Mouse (Mus musculus) CH12.LX (cell line): ENCODE measurements at regions not wholly inside any gene's neighbourhood (a gene's known extent, or its start where the extent isn't known, plus 50 kb on each side); places are given as distances from the start of the nearest gene placed in this dataset.

Experiments
- DNase-seq: peaks from one replicate; pipeline ENCODE4 v3.0.0-alpha.2; 2013; ENCODE audit errors: extremely low read depth
- H3K27ac ChIP-seq: 2 replicates; pipeline ENCODE4 v1.5.1; 2012; ENCODE audit warnings: low read depth, mild to moderate bottlenecking, control low read depth, moderate library complexity; ENCODE audit not compliant: insufficient read depth
- H3K27me3 ChIP-seq: replicated peaks from 2 replicates; pipeline ENCODE3; 2012; ENCODE audit warnings: inconsistent platforms
- H3K36me3 ChIP-seq, 2 experiments: replicated peaks in 1 of 2; 2 replicates each; pipeline versions ENCODE3 to v1.6.1; 2012; ENCODE audit warnings: inconsistent platforms in 1 of 2, low read length in 1 of 2, mild to moderate bottlenecking in 1 of 2, mixed read lengths in 1 of 2, moderate library complexity in 1 of 2; ENCODE audit not compliant: control insufficient read depth in 1 of 2, insufficient read depth in 1 of 2
- H3K4me1 ChIP-seq, 2 experiments: 2 replicates each; pipeline ENCODE4 v1.6.1; 2012; ENCODE audit warnings: inconsistent platforms in 1 of 2, moderate library complexity in 1 of 2; ENCODE audit not compliant: insufficient read depth in 2 of 2, control insufficient read depth in 1 of 2
- H3K4me2 ChIP-seq: 2 replicates; pipeline ENCODE4 v1.6.1; 2012; ENCODE audit warnings: low read depth, mild to moderate bottlenecking, control low read depth; ENCODE audit not compliant: poor library complexity, insufficient read depth, severe bottlenecking
- H3K4me3 ChIP-seq, 3 experiments: fragments of 150-350 bp in 1 of 3; sonication (generic) in 1 of 3; replicated peaks in 1 of 3; 2 replicates each; pipeline versions ENCODE3 to v1.5.1; 2011 to 2012; ENCODE audit warnings: low read depth in 2 of 3, low read length in 2 of 3, mild to moderate bottlenecking in 2 of 3, moderate library complexity in 2 of 3, control low read depth in 1 of 3, improper control_type of control experiment in 1 of 3, inconsistent platforms in 1 of 3, mixed read lengths in 1 of 3; ENCODE audit not compliant: poor library complexity in 1 of 3
- H3K79me2 ChIP-seq: replicated peaks from 2 replicates; pipeline ENCODE4 v1.6.1; 2012; ENCODE audit warnings: mild to moderate bottlenecking, moderate library complexity; ENCODE audit not compliant: control insufficient read depth, poor library complexity, insufficient read depth, severe bottlenecking; ENCODE audit errors: extremely low read depth
- H3K9ac ChIP-seq: 2 replicates; pipeline ENCODE4 v1.6.1; 2012; ENCODE audit warnings: low read depth, mild to moderate bottlenecking, control low read depth, moderate library complexity; ENCODE audit not compliant: insufficient read depth
- H3K9me3 ChIP-seq: replicated peaks from 2 replicates; pipeline ENCODE3; 2012; ENCODE audit warnings: low read length, inconsistent platforms, mixed read lengths
- BHLHE40 ChIP-seq: IDR thresholded peaks from 2 replicates; pipeline ENCODE4 v1.6.1; 2011; ENCODE audit warnings: mild to moderate bottlenecking, low read depth, low read length, improper control_type of control experiment
- CHD2 ChIP-seq: IDR thresholded peaks from 2 replicates; pipeline ENCODE4 v1.6.1; 2011; ENCODE audit warnings: low read length, improper control_type of control experiment
- CTCF ChIP-seq, 2 experiments: IDR thresholded peaks in 1 of 2; conservative IDR thresholded peaks in 1 of 2; 2 replicates each; pipeline ENCODE4 v1.5.1; 2011 to 2012; ENCODE audit warnings: low read depth in 2 of 2, low read length in 2 of 2, improper control_type of control experiment in 1 of 2, inconsistent platforms in 1 of 2, mild to moderate bottlenecking in 1 of 2, moderate library complexity in 1 of 2
- ELF1 ChIP-seq: IDR thresholded peaks from 2 replicates; pipeline ENCODE4 v1.6.1; 2014; ENCODE audit warnings: low read depth, mild to moderate bottlenecking, inconsistent platforms, low read length, improper control_type of control experiment
- ETS1 ChIP-seq: conservative IDR thresholded peaks from 2 replicates; pipeline ENCODE4 v1.6.1; 2012; ENCODE audit warnings: low read depth, mild to moderate bottlenecking, inconsistent platforms, low read length, improper control_type of control experiment, moderate library complexity
- GABPA ChIP-seq: IDR thresholded peaks from 2 replicates; pipeline ENCODE4 v1.6.1; 2012; ENCODE audit warnings: low read depth, low read length, improper control_type of control experiment, inconsistent platforms; ENCODE audit not compliant: insufficient replicate concordance
- HCFC1 ChIP-seq: IDR thresholded peaks from 2 replicates; pipeline ENCODE4 v1.6.1; 2012; ENCODE audit warnings: low read depth, mild to moderate bottlenecking, inconsistent platforms, low read length, improper control_type of control experiment
- IRF4 ChIP-seq: IDR thresholded peaks from 2 replicates; pipeline ENCODE4 v1.6.1; 2014; ENCODE audit warnings: low read depth, mild to moderate bottlenecking, inconsistent platforms, low read length, improper control_type of control experiment
- KAT2A ChIP-seq: IDR thresholded peaks from 2 replicates; pipeline ENCODE4 v1.6.1; 2012; ENCODE audit warnings: low read length, improper control_type of control experiment, inconsistent platforms; ENCODE audit not compliant: insufficient replicate concordance
- MAZ ChIP-seq: IDR thresholded peaks from 2 replicates; pipeline ENCODE4 v1.6.1; 2012; ENCODE audit warnings: low read depth, mild to moderate bottlenecking, inconsistent platforms, low read length, improper control_type of control experiment, moderate library complexity
- MEF2A ChIP-seq: IDR thresholded peaks from 2 replicates; pipeline ENCODE4 v1.6.1; 2014; ENCODE audit warnings: low read depth, mild to moderate bottlenecking, inconsistent platforms, low read length, improper control_type of control experiment, borderline replicate concordance
- MYC ChIP-seq: IDR thresholded peaks from 2 replicates; pipeline ENCODE4 v1.6.1; 2011; ENCODE audit warnings: low read depth, mild to moderate bottlenecking, improper control_type of control experiment, low read length
- POLR2A ChIP-seq: IDR thresholded peaks from 2 replicates; pipeline ENCODE4 v1.6.1; 2011; ENCODE audit warnings: low read depth, mild to moderate bottlenecking, improper control_type of control experiment, low read length
- POLR2AphosphoS2 ChIP-seq: IDR thresholded peaks from 2 replicates; pipeline ENCODE4 v1.6.1; 2011; ENCODE audit warnings: low read depth, low read length, improper control_type of control experiment
- RAD21 ChIP-seq: IDR thresholded peaks from 2 replicates; pipeline ENCODE4 v1.6.1; 2011; ENCODE audit warnings: low read depth, mild to moderate bottlenecking, low read length, improper control_type of control experiment, moderate library complexity
- SIN3A ChIP-seq: IDR thresholded peaks from 2 replicates; pipeline ENCODE4 v1.6.1; 2012; ENCODE audit warnings: low read length, improper control_type of control experiment, inconsistent platforms
- SMC3 ChIP-seq: IDR thresholded peaks from 2 replicates; pipeline ENCODE4 v1.6.1; 2011; ENCODE audit warnings: low read depth, low read length, improper control_type of control experiment
- TCF12 ChIP-seq: IDR thresholded peaks from 2 replicates; pipeline ENCODE4 v1.6.1; 2014; ENCODE audit warnings: low read depth, mild to moderate bottlenecking, inconsistent platforms, low read length, improper control_type of control experiment
- USF1 ChIP-seq: IDR thresholded peaks from 2 replicates; pipeline ENCODE4 v1.6.1; 2014; ENCODE audit warnings: low read depth, mild to moderate bottlenecking, inconsistent platforms, low read length, improper control_type of control experiment
- ZKSCAN1 ChIP-seq: IDR thresholded peaks from 2 replicates; pipeline ENCODE4 v1.6.1; 2012; ENCODE audit warnings: low read depth, inconsistent platforms, low read length, improper control_type of control experiment, borderline replicate concordance
- ZNF384 ChIP-seq: IDR thresholded peaks from 2 replicates; pipeline ENCODE4 v1.6.1; 2012; ENCODE audit warnings: low read depth, low read length, improper control_type of control experiment, inconsistent platforms
- dilution Hi-C: fragments of 300-500 bp; cut with MboI; formaldehyde crosslinking; loops from 2 replicates; pipeline ENCODE4 v1.14.3; 2020; ENCODE audit warnings: low sequenced_read_pairs; ENCODE audit not compliant: extremely low pct_unique_long_range_greater_than_20kb, extremely low pct_ligation_motif_present
- in situ Hi-C: fragments of 300-500 bp; cut with MboI; formaldehyde crosslinking; loops from 3 replicates; pipeline ENCODE4 v1.14.3; 2019; ENCODE audit warnings: low sequenced_read_pairs, low pct_ligation_motif_present, low pct_unique_long_range_greater_than_20kb, mixed read lengths

GRCm38 (mm10) chr6:116848538-116849093 is 131.9 kb upstream of the Tmem72 start:
- Histone ChIP-seq H3K4me2 (no peak overlapping the region), H3K4me3 (no peak overlapping the region), H3K27me3 (peaks cover 9% of the 10 kb centered on the region), H3K9ac (no peak overlapping the region), H3K4me1 (no peaks in the 10 kb centered on the region), H3K9me3 (no peaks in the 10 kb centered on the region), H3K79me2 (no peaks in the 10 kb centered on the region), H3K36me3 (no peaks in the 10 kb centered on the region), H3K27ac (no peak overlapping the region)
- in situ Hi-C loops (no loop called here), dilution Hi-C loops (no loop called here)
- TF ChIP-seq GABPA = no peak
- TF ChIP-seq POLR2A = no peak
- no peak for TF ChIP-seq ZKSCAN1
- TF ChIP-seq RAD21 = no peak
- TF ChIP-seq SIN3A = no peak
- no peak for TF ChIP-seq MAZ
- TF ChIP-seq POLR2AphosphoS2 = no peak
- TF ChIP-seq ZNF384 = no peak
- TF ChIP-seq MYC = no peak
- TF ChIP-seq ETS1 = no peak
- TF ChIP-seq IRF4 = no peak
- TF ChIP-seq CHD2 = no peak
- TF ChIP-seq MEF2A = no peak
- no peak for TF ChIP-seq KAT2A
- TF ChIP-seq SMC3 = no peak
- no peak for TF ChIP-seq ELF1
- TF ChIP-seq TCF12 = no peak
- no peak for TF ChIP-seq BHLHE40
- no peak for DNase-seq

GRCm38 (mm10) chr6:116854029-116854428 is 137.3 kb upstream of the Tmem72 start:
- H3K9me3 ChIP-seq = no peaks in the 10 kb centered on the region
- DNase-seq = no peak
- H3K4me2 ChIP-seq = no peak overlapping the region
- TF ChIP-seq CTCF (conservative IDR thresholded peaks at IDR 0.05 in 1 of 2, IDR thresholded peaks at IDR 0.05 in 1 of 2; ENCODE audit: low read depth in 2 of 2, low read length in 2 of 2) (0 out of 4 replicates have a peak, but pooled peaks of 1 of the 2 experiments have one; percentile 16), HCFC1 (no peak), SIN3A (no peak), USF1 (no peak), POLR2A (no peak)
- in situ Hi-C loops (no loop called here), dilution Hi-C loops (no loop called here)
- H3K9ac ChIP-seq = no peak overlapping the region
- H3K4me1 ChIP-seq = no peaks in the 10 kb centered on the region
- no peaks in the 10 kb centered on the region for H3K79me2 ChIP-seq
- no peak overlapping the region for H3K4me3 ChIP-seq
- no peaks in the 10 kb centered on the region for H3K36me3 ChIP-seq
- no peaks in the 10 kb centered on the region for H3K27me3 ChIP-seq
- H3K27ac ChIP-seq = no peak overlapping the region
